Mouse (Mus musculus) midbrain, embryonic 14.5 days (tissue): ENCODE data around the gene Pex14. TPM values are rescaled to one million over a fixed set of nuclear protein-coding genes. Genes with fewer than 3 reads are reported as not detected.

Source experiments
- ATAC-seq: fragments of 200-750 bp; cut with Nextera tagmentation; 2 replicates; pipeline ENCODE4 v1.8.0; 2017; ENCODE audit warnings: moderate number of reproducible peaks, moderate library complexity; ENCODE audit not compliant: low FRiP score, low TSS enrichment
- DNase-seq: peaks from one replicate; pipeline ENCODE4 v3.0.0-alpha.2; 2015
- H3K27ac ChIP-seq: fragments of 300-500 bp; sonication (generic); replicated peaks from 2 replicates; pipeline ENCODE4 v1.5.1; 2014; ENCODE audit warnings: mild to moderate bottlenecking, low read depth, low read length, moderate library complexity
- H3K27me3 ChIP-seq: fragments of 300-500 bp; sonication (generic); 2 replicates; pipeline ENCODE4 v1.6.1; 2014; ENCODE audit warnings: low read length, control low read depth, mixed read lengths; ENCODE audit not compliant: control insufficient read depth, insufficient read depth
- H3K36me3 ChIP-seq: fragments of 300-500 bp; sonication (generic); 2 replicates; pipeline ENCODE4 v1.6.1; 2014; ENCODE audit warnings: low read length, control low read depth; ENCODE audit not compliant: control insufficient read depth, insufficient read depth
- H3K4me1 ChIP-seq: fragments of 300-500 bp; sonication (generic); 2 replicates; pipeline ENCODE4 v1.6.1; 2014; ENCODE audit warnings: mild to moderate bottlenecking, antibody characterized with exemption, low read length, control low read depth; ENCODE audit not compliant: control insufficient read depth, insufficient read depth
- H3K4me2 ChIP-seq: fragments of 300-500 bp; sonication (generic); 2 replicates; pipeline ENCODE4 v1.6.1; 2014; ENCODE audit warnings: mild to moderate bottlenecking, low read length, moderate library complexity
- H3K4me3 ChIP-seq: fragments of 300-500 bp; sonication (generic); replicated peaks from 2 replicates; pipeline ENCODE4 v1.5.1; 2014; ENCODE audit warnings: low read depth, low read length
- H3K9ac ChIP-seq: fragments of 300-500 bp; sonication (generic); replicated peaks from 2 replicates; pipeline ENCODE4 v1.6.1; 2014; ENCODE audit warnings: mild to moderate bottlenecking, low read length, moderate library complexity
- H3K9me3 ChIP-seq: fragments of 300-500 bp; sonication (generic); 2 replicates; pipeline ENCODE4 v1.6.1; 2016; ENCODE audit warnings: low read length, control low read depth, mixed read lengths; ENCODE audit not compliant: control insufficient read depth
- WGBS: fragments of 180-500 bp; shearing (Covaris S2); extraction: QIAGEN DNeasy Blood & Tissue Kit; methylation state at CpG from one replicate; pipeline ENCODE4 v1.1.7; 2014; 5-methylcytosine and 5-hydroxymethylcytosine counted together
- polyA plus RNA-seq: library from polyadenylated mRNA; unstranded; fragments of >200 nt; fragmentation: Nextera tagmentation; extraction: Ambion mirVana; gene quantifications from 2 replicates; pipeline ENCODE4 v1.2.1, GENCODE M21; 2014

Pex14 gene
- polyA plus RNA-seq, 1 experiment from 2014 or later: 47.3 TPM

GRCm38 (mm10) chr4:149037706-149038105 lies 62.0 kb downstream of the Pex14 start:
- H3K4me3 ChIP-seq: no peak overlapping the region
- 57% methylated on average over 6 of the region's 6 CpGs for WGBS
- H3K9me3 ChIP-seq: no peaks in the 10 kb centered on the region
- no peak for ATAC-seq
- H3K9ac ChIP-seq: no peak overlapping the region
- H3K4me2 ChIP-seq: no peak overlapping the region
- no peak overlapping the region for H3K27ac ChIP-seq
- H3K4me1 ChIP-seq: peaks cover 19% of the 10 kb centered on the region; the same call in 1 of the 2 replicates
- DNase-seq: no peak
- no peaks in the 10 kb centered on the region for H3K27me3 ChIP-seq
- H3K36me3 ChIP-seq: no peaks in the 10 kb centered on the region

- no peak for DNase-seq
- Histone ChIP-seq H3K9me3 (no peaks in the 10 kb centered on the region), H3K27me3 (no peaks in the 10 kb centered on the region), H3K36me3 (no peaks in the 10 kb centered on the region), H3K4me2 (no peak overlapping the region), H3K4me3 (no peak overlapping the region), H3K27ac (no peak overlapping the region), H3K4me1 (peaks cover 19% of the 10 kb centered on the region; the same call in 1 of the 2 replicates), H3K9ac (no peak overlapping the region)
- no peak for ATAC-seq
- WGBS: 35% methylated on average over 9 of the region's 9 CpGs
Observed at GRCm38 (mm10) chr4:149036592-149036991, 63.1 kb downstream of the Pex14 start.

GRCm38 (mm10) chr4:149031507-149031906 lies 68.2 kb downstream of the Pex14 start:
- no peak overlapping the region for H3K27ac ChIP-seq
- H3K9me3 ChIP-seq: no peaks in the 10 kb centered on the region
- H3K4me3 ChIP-seq: no peak overlapping the region
- H3K4me1 ChIP-seq: peaks cover 7% of the 10 kb centered on the region
- no peaks in the 10 kb centered on the region for H3K36me3 ChIP-seq
- WGBS: 64% methylated on average over 4 of the region's 4 CpGs
- ATAC-seq (no peak), DNase-seq (no peak)
- no peaks in the 10 kb centered on the region for H3K27me3 ChIP-seq
- no peak overlapping the region for H3K9ac ChIP-seq
- no peak overlapping the region for H3K4me2 ChIP-seq

DNA sequence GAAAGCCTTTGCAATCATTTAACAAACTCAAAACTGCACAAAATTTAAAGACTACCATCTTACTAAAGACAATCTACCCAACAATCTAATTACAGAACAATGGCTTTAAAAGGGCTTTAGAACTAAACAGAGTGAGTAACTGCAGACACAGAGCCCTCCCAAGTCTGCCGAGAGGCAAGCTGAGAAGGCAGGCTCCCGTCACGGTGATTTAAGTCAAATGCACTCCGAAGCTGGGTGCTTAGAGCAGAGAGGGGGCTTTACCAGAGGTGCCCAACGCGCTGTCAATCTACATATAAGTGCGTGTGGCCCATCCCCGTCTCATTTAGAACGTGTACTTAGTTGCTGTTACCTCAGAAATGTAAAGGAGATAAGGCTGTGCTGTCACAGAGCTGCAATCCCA lies 72.1 kb downstream of the Pex14 start:
- DNase-seq (peak; percentile 62), ATAC-seq (no peak)
- no peak overlapping the region for H3K9ac ChIP-seq
- no peak overlapping the region for H3K4me2 ChIP-seq
- 11% methylated on average over 9 of the region's 9 CpGs for WGBS
- H3K27me3 ChIP-seq: no peaks in the 10 kb centered on the region
- no peaks in the 10 kb centered on the region for H3K36me3 ChIP-seq
- peaks cover 9% of the 10 kb centered on the region for H3K4me1 ChIP-seq
- no peak overlapping the region for H3K27ac ChIP-seq
- no peaks in the 10 kb centered on the region for H3K9me3 ChIP-seq
- no peak overlapping the region for H3K4me3 ChIP-seq

GRCm38 (mm10) chr4:149025242-149025641 lies 74.4 kb downstream of the Pex14 start:
- Histone ChIP-seq H3K27ac (no peak overlapping the region), H3K9ac (no peak overlapping the region), H3K4me1 (peaks cover 9% of the 10 kb centered on the region), H3K27me3 (no peaks in the 10 kb centered on the region), H3K36me3 (no peaks in the 10 kb centered on the region), H3K4me2 (no peak overlapping the region), H3K9me3 (no peaks in the 10 kb centered on the region), H3K4me3 (no peak overlapping the region)
- ATAC-seq (no peak), DNase-seq (no peak)
- WGBS: 64% methylated on average over 10 of the region's 10 CpGs

DNA sequence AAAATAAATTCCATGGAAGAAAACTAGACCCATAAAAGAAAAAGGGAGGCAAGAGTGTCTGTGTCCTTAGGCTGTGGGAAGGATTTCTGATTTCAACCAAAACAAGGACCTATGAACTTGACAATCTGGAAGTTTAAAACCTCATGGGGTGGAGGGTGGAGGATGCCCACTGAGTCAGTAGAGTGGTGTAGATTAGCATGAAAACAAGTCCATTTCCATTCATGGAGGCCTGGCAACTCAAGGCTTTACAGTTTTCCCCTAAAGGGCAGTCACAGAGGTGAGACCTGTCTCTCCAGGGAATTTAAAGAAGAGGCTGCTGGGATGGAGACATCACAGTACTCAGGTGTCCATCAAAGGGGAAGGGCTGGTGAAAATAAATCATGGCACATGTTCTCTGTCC lies 78.7 kb downstream of the Pex14 start:
- Histone ChIP-seq H3K27me3 (no peaks in the 10 kb centered on the region), H3K9me3 (no peaks in the 10 kb centered on the region), H3K27ac (no peak overlapping the region), H3K9ac (no peak overlapping the region), H3K4me2 (no peak overlapping the region), H3K36me3 (no peaks in the 10 kb centered on the region), H3K4me1 (peaks cover 3% of the 10 kb centered on the region; the same call in 1 of the 2 replicates), H3K4me3 (no peak overlapping the region)
- ATAC-seq (no peak), DNase-seq (no peak)

DNA sequence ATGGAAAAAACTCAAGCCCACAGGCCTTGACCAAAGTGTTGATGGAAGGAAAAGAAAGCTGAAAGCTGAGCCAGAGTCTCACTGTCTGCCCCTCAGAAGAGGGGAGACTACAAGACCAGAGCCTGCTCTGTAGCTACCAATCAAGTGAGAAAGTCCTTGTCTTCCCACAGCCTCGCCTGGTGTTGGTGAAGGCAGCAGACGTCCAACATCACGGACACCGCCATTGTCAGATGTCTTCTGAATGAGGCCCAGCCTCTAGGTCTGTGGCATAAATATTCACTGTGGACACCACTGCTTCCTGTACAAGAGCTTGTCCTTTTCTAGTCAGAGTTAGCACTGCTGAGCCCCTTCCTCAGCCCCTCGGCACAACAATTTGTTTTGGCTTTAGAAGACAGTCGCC lies 80.2 kb downstream of the Pex14 start:
- Histone ChIP-seq H3K27ac (no peak overlapping the region), H3K4me2 (no peak overlapping the region), H3K9ac (no peak overlapping the region), H3K27me3 (no peaks in the 10 kb centered on the region), H3K36me3 (no peaks in the 10 kb centered on the region), H3K4me3 (no peak overlapping the region), H3K4me1 (no peaks in the 10 kb centered on the region), H3K9me3 (no peaks in the 10 kb centered on the region)
- DNase-seq (no peak), ATAC-seq (no peak)
- 86% methylated on average over 6 of the region's 6 CpGs for WGBS

DNA sequence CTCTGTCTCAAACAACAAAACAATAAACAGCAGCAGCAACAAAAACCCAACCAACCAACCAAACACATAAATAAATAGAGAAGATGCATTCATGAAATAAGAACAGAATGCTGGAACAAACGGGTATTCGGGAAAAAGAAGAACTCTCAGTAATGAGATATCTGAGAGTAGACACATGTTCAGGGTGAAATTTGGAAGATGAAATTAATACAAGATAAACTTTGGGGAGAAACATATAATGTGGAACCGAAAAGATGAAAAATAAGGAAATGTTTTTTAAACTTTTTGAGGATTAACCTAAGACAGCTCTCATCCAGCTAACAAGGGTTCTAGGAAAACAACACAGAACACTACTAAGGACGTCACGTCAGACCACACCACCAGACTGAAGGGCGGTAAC lies 92.9 kb downstream of the Pex14 start:
- Histone ChIP-seq H3K4me1 (no peaks in the 10 kb centered on the region), H3K36me3 (no peaks in the 10 kb centered on the region), H3K27ac (no peak overlapping the region), H3K4me2 (no peak overlapping the region), H3K9ac (no peak overlapping the region), H3K4me3 (no peak overlapping the region), H3K9me3 (no peaks in the 10 kb centered on the region), H3K27me3 (no peaks in the 10 kb centered on the region)
- 95% methylated on average over 6 of the region's 6 CpGs for WGBS
- ATAC-seq: no peak
- DNase-seq: no peak

GRCm38 (mm10) chr4:149006107-149006506 lies 93.6 kb downstream of the Pex14 start:
- no peaks in the 10 kb centered on the region for H3K4me1 ChIP-seq
- no peak overlapping the region for H3K9ac ChIP-seq
- no peaks in the 10 kb centered on the region for H3K36me3 ChIP-seq
- no peaks in the 10 kb centered on the region for H3K9me3 ChIP-seq
- no peak overlapping the region for H3K4me2 ChIP-seq
- DNase-seq (no peak), ATAC-seq (no peak)
- H3K27me3 ChIP-seq: no peaks in the 10 kb centered on the region
- WGBS: 97% methylated on average over 3 of the region's 3 CpGs
- H3K27ac ChIP-seq: no peak overlapping the region
- H3K4me3 ChIP-seq: no peak overlapping the region
